Mouse (Mus musculus) myocyte (in vitro differentiated cells): Measurements from ENCODE around the gene 0610030E20Rik.

Experiments used
- POLR2A ChIP-seq: IDR thresholded peaks from one replicate; pipeline ENCODE4 v1.6.1; 2011; ENCODE audit warnings: low read depth, mild to moderate bottlenecking, control low read depth, moderate library complexity; ENCODE audit not compliant: insufficient read length
- USF1 ChIP-seq: IDR thresholded peaks from one replicate; pipeline ENCODE4 v1.6.1; 2011; ENCODE audit warnings: low read depth, mild to moderate bottlenecking, control low read depth, moderate library complexity

- TF ChIP-seq USF1 = no peak
- TF ChIP-seq POLR2A = no peak
Measured at GRCm38 (mm10) chr6:72383142-72383820, 36.2 kb downstream of the 0610030E20Rik start.
